10 mouse cellular contexts compared by ENCODE assay signal in the genomic region with DNA sequence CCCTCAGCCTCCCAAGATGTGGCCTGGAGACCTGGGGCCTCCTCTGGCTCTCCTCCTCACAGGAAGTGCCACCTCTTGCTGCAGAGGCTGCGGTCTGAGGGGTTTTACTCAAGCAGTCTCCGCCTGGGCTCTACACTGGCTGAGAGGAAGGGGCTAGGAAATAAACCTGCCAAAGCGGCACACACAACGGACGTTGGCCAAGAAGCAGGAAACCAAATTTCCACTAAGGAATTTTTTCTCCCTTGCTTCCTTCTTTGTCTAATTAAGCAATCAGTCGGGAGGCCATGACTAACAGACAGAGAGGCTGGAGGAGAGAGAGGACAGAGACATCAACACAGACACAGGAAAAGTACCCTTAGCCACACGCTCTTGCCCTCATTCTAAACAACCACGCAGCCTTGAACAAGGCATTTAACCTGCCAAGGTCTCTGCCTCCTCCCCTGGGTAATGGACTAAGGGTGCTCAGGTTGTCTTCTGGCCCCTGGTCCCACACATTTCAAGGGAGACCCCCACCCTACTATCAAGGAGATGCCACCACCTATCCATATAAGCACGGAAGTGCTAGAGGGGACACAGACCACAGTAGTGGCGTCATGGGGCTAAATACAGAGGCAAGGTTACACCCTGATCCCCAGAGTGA. TPM values are rescaled to one million over a fixed set of nuclear protein-coding genes. Genes with fewer than 3 reads are reported as not detected.
DNase-seq lines count a peak whose midpoint lies in the region; ATAC-seq and TF ChIP-seq lines count a peak whose summit lies in the region.
"Had no signal": no experiment of that assay in that cellular context is flagged by ENCODE, and none has a peak within 500 bp of the region (broad histone marks: within the 10 kb centered on the region; RNA-seq: fewer than 3 reads in every experiment).

No protein-coding gene starts in this region.

- DNase-seq in gastrocnemius, adult 2 months, result peak; percentile 46
- no peak for DNase-seq in gastrocnemius, postnatal 25 days
- no peak for DNase-seq in left cerebral cortex, postnatal 25 days (ENCODE audit: low spot score in 2 of 2)
- no peak for DNase-seq in right cerebral cortex, postnatal 10 days (ENCODE audit: low spot score in 2 of 2)
- no peak for DNase-seq in layer of hippocampus, adult 9-10 months (ENCODE audit: low spot score)

- TF ChIP-seq CTCF in gastrocnemius, adult 2 months (IDR thresholded peaks at IDR 0.05), result no peak
- TF ChIP-seq CTCF in bone marrow, adult 2 months (IDR thresholded peaks at IDR 0.05; ENCODE audit: control insufficient read depth, insufficient read depth, low read length), result no peak

- H3K9ac ChIP-seq in kidney, embryonic 16.5 days (replicated peaks; ENCODE audit: low read length), result peak overlapping the region; percentile 40; the same call in 1 of the 2 replicates
- H3K9ac ChIP-seq: embryonic facial prominence, embryonic 15.5 days had no signal

- no peak for TF ChIP-seq POLR2A in bone marrow, adult 2 months (IDR thresholded peaks at IDR 0.05; ENCODE audit: borderline replicate concordance, control insufficient read depth, low read depth, low read length)

- intact Hi-C loops in gastrocnemius, adult 2 months (cut with DNase I), result loop anchor here (10.0 kb wide), 1 partner anchor 233 kb away; the partner anchor contains the start of gene Eno1
- intact Hi-C loops in left cerebral cortex, postnatal 25 days (cut with DNase I), result no loop called here

- no peak for ATAC-seq in kidney, embryonic 16.5 days (ENCODE audit: low FRiP score, low TSS enrichment)
- ATAC-seq in megakaryocyte progenitor cell, adult 5-6 weeks (replicated peaks; ENCODE audit: poor library complexity), result peak; percentile 74
- ATAC-seq: Patski had no signal

- H3K4me3 ChIP-seq in gastrocnemius, adult 2 months, result peak overlapping the region; percentile 67
- peak overlapping the region; percentile 38 for H3K4me3 ChIP-seq in bone marrow, adult 2 months (replicated peaks; ENCODE audit: control insufficient read depth, low read depth, low read length)
- H3K4me3 ChIP-seq in kidney, embryonic 16.5 days (ENCODE audit: low read length), result no peak overlapping the region
- H3K4me3 ChIP-seq: embryonic facial prominence, embryonic 15.5 days had no signal

- peaks cover 5% of the 10 kb centered on the region for H3K4me1 ChIP-seq in bone marrow, adult 2 months (ENCODE audit: control insufficient read depth, insufficient read depth, low read length)
- peaks cover 73% of the 10 kb centered on the region for H3K4me1 ChIP-seq in kidney, embryonic 16.5 days (ENCODE audit: insufficient read depth, low read length)

- peak overlapping the region; percentile 97 for H3K27ac ChIP-seq in gastrocnemius, adult 2 months
- peak overlapping the region; percentile 61 for H3K27ac ChIP-seq in bone marrow, adult 2 months (ENCODE audit: control insufficient read depth, insufficient read depth, low read depth, low read length, poor library complexity)
- H3K27ac ChIP-seq in kidney, embryonic 16.5 days (ENCODE audit: low read length), result peak overlapping the region; percentile 88

- H3K36me3 ChIP-seq in kidney, embryonic 16.5 days (ENCODE audit: insufficient read depth, low read length), result 0 out of 2 replicates have a peak, but pooled peaks cover 2% of the 10 kb centered on the region
- H3K36me3 ChIP-seq: embryonic facial prominence, embryonic 15.5 days had no signal

- peak overlapping the region; percentile 32 for H3K4me2 ChIP-seq in kidney, embryonic 16.5 days (replicated peaks; ENCODE audit: low read depth, low read length)
- H3K4me2 ChIP-seq: embryonic facial prominence, embryonic 15.5 days had no signal

- no peaks in the 10 kb centered on the region for H3K9me3 ChIP-seq in kidney, embryonic 16.5 days (ENCODE audit: low read length)
- H3K9me3 ChIP-seq: embryonic facial prominence, embryonic 15.5 days had no signal

- 11% methylated on average over 10 of the region's 10 CpGs for WGBS in bone marrow, adult 2 months
- 38% methylated on average over 10 of the region's 10 CpGs for WGBS in kidney, embryonic 16.5 days

- H3K27me3 ChIP-seq in kidney, embryonic 16.5 days (ENCODE audit: insufficient read depth, low read length), result no peaks in the 10 kb centered on the region
- H3K27me3 ChIP-seq: embryonic facial prominence, embryonic 15.5 days; Patski had no signal

RNA-seq across cellular contexts. Expression of gene H6pd, which starts 7.5 kb away (rescaled TPM):
- 100 to 1,000 TPM in 1 of 2 experiments, 10 to 100 TPM in 1; 41.6 to 104 TPM for total RNA-seq in gastrocnemius, adult 2 months (2021)
- 10 to 100 TPM; 43.2 to 49.2 TPM for total RNA-seq in gastrocnemius, postnatal 25 days (2021)
- 1.4 and 7.2 TPM in 2 replicates for polyA plus RNA-seq in bone marrow, adult 2 months (2011; ENCODE audit: insufficient read depth, insufficient read length, low replicate concordance, missing spikeins)
- polyA plus RNA-seq in kidney, embryonic 16.5 days (2015; fragmentation: Nextera tagmentation; extraction: Ambion mirVana), result 22.8 and 24.7 TPM in 2 replicates
- total RNA-seq in megakaryocyte progenitor cell, adult 5-6 weeks (2015), result 14.6 and 15.5 TPM in 2 replicates
- total RNA-seq in megakaryocyte progenitor cell, adult 5-6 weeks (2017), result 24.9 and 27.9 TPM in 2 replicates
- 10 to 100 TPM; 10.8 to 12.0 TPM for total RNA-seq in left cerebral cortex, postnatal 25 days (2021)

RNA-seq across cellular contexts. Expression of gene Spsb1, which starts 46.5 kb away (rescaled TPM):
- 10 to 100 TPM in 1 of 2 experiments, 1 to 10 TPM in 1; 5.5 to 16.1 TPM for total RNA-seq in gastrocnemius, adult 2 months (2021)
- total RNA-seq in gastrocnemius, postnatal 25 days (2021), result 1 to 10 TPM; 5.2 to 8.2 TPM
- 1.8 and 3.9 TPM in 2 replicates for polyA plus RNA-seq in bone marrow, adult 2 months (2011; ENCODE audit: insufficient read depth, insufficient read length, low replicate concordance, missing spikeins)
- 10.9 and 14.2 TPM in 2 replicates for polyA plus RNA-seq in kidney, embryonic 16.5 days (2015; fragmentation: Nextera tagmentation; extraction: Ambion mirVana)
- total RNA-seq in megakaryocyte progenitor cell, adult 5-6 weeks (2015), result 0.05 and 0.27 TPM in 2 replicates
- 0.41 TPM in 1 of 2 replicates, not detected in the other for total RNA-seq in megakaryocyte progenitor cell, adult 5-6 weeks (2017)
- 10 to 100 TPM; 14.4 to 14.9 TPM for total RNA-seq in left cerebral cortex, postnatal 25 days (2021)

Comparison
In these comparisons a context has a peak if more than half of its experiments do, and no peak if none do; other contexts are left out.
1. RNA of gene Spsb1, which starts 46.5 kb away (total RNA-seq): 5.5 to 16.1 TPM in gastrocnemius, adult 2 months, 14.4 to 14.9 TPM in left cerebral cortex, postnatal 25 days and 5.2 to 8.2 TPM in gastrocnemius, postnatal 25 days; 0.05 to 0.41 TPM in megakaryocyte progenitor cell, adult 5-6 weeks; every median in the first group is over 4 times any median in the second.
2. Peak in every context shown above with its lines, with median percentiles within 50 percentile points of each other: H3K27ac ChIP-seq.